Mouse (Mus musculus) gastrocnemius, postnatal 10 days (tissue): ENCODE measurements around the gene Fam122b. TPM values are rescaled to one million over a fixed set of nuclear protein-coding genes. Genes with fewer than 3 reads are reported as not detected.

Experiments
- DNase-seq: peaks from one replicate; pipeline ENCODE4 v3.0.0; 2021; ENCODE audit warnings: mixed read lengths
- total RNA-seq, 2 experiments: library from RNA; stranded (reverse); gene quantifications; 2 replicates each; pipeline ENCODE4 v1.2.3; 2021

Fam122b gene
- total RNA-seq, 2 experiments from 2014 or later, result 3.2 to 5.8 TPM

GRCm38 (mm10) chrX:53197681-53198080, 71.9 kb downstream of the Fam122b start:
- no peak for DNase-seq

GRCm38 (mm10) chrX:53196392-53196791, 73.2 kb downstream of the Fam122b start:
- DNase-seq, result no peak

Other genes with a start within 250 kb of the Fam122b start
- gene Plac1, start 29.7 kb downstream of the Fam122b start, total RNA-seq, result under 1 TPM in 1 of 2 experiments, not detected in 1; 0.34 TPM
- gene Fam122c, start 3.6 kb upstream of the Fam122b start, total RNA-seq, result not detected
- 10 to 100 TPM; 40.3 to 41.3 TPM for gene Mospd1, start 100.7 kb upstream of the Fam122b start, total RNA-seq
- not detected for gene Etd, start 165.1 kb upstream of the Fam122b start, total RNA-seq